Mouse (Mus musculus) MEL (cell line): ENCODE data around the gene Pex11a. TPM values are rescaled to one million over a fixed set of nuclear protein-coding genes. Genes with fewer than 3 reads are reported as not detected.
A peak's percentile ranks its signal among the peaks of the same experiment; 100 is the strongest.

ENCODE experiments used
- DNase-seq: peaks from one replicate; pipeline ENCODE4 v3.0.0; 2011; ENCODE audit warnings: low read depth, low spot score
- H3K27ac ChIP-seq: 2 replicates; pipeline ENCODE4 v1.5.1; 2012; ENCODE audit warnings: low read depth, mild to moderate bottlenecking, control low read depth, low read length, moderate library complexity; ENCODE audit not compliant: control insufficient read depth
- H3K27me3 ChIP-seq, 2 experiments: fragments of 150-350 bp in 1 of 2; sonication (generic) in 1 of 2; 2 replicates each; pipeline ENCODE4 v1.6.1; 2012; ENCODE audit warnings: low read length in 2 of 2, mild to moderate bottlenecking in 2 of 2, improper control_type of control experiment in 1 of 2, moderate library complexity in 1 of 2; ENCODE audit not compliant: insufficient read depth in 2 of 2, control insufficient read depth in 1 of 2
- H3K36me3 ChIP-seq, 2 experiments: 2 replicates each; pipeline ENCODE4 v1.6.1; 2012 to 2014; ENCODE audit warnings: low read length in 2 of 2, improper control_type of control experiment in 1 of 2, inconsistent platforms in 1 of 2, mild to moderate bottlenecking in 1 of 2; ENCODE audit not compliant: insufficient read depth in 2 of 2, control insufficient read depth in 1 of 2
- H3K4me1 ChIP-seq, 2 experiments: fragments of 150-350 bp in 1 of 2; sonication (generic) in 1 of 2; 2 replicates each; pipeline ENCODE4 v1.6.1; 2012; ENCODE audit warnings: low read length in 2 of 2, improper control_type of control experiment in 1 of 2, mild to moderate bottlenecking in 1 of 2; ENCODE audit not compliant: insufficient read depth in 2 of 2, control insufficient read depth in 1 of 2
- H3K4me3 ChIP-seq, 2 experiments: fragments of 150-350 bp in 1 of 2; sonication (generic) in 1 of 2; 2 replicates each; pipeline ENCODE4 v1.5.1; 2012; ENCODE audit warnings: low read depth in 2 of 2, low read length in 2 of 2, mild to moderate bottlenecking in 2 of 2, moderate library complexity in 2 of 2, control low read depth in 1 of 2, improper control_type of control experiment in 1 of 2; ENCODE audit not compliant: control insufficient read depth in 1 of 2, insufficient read depth in 1 of 2
- H3K79me2 ChIP-seq: 2 replicates; pipeline ENCODE4 v1.6.1; 2012; ENCODE audit warnings: mild to moderate bottlenecking, low read length, moderate library complexity; ENCODE audit not compliant: control insufficient read depth, poor library complexity, insufficient read depth
- H3K9ac ChIP-seq: 2 replicates; pipeline ENCODE4 v1.6.1; 2012; ENCODE audit warnings: low read depth, mild to moderate bottlenecking, control low read depth, low read length, moderate library complexity; ENCODE audit not compliant: control insufficient read depth, poor library complexity, severe bottlenecking
- H3K9me3 ChIP-seq: fragments of 150-350 bp; sonication (generic); replicated peaks from 2 replicates; pipeline ENCODE4 v1.6.1; 2012; ENCODE audit warnings: mild to moderate bottlenecking, low read length, improper control_type of control experiment, moderate library complexity; ENCODE audit not compliant: insufficient read depth
- BHLHE40 ChIP-seq: IDR thresholded peaks from 2 replicates; pipeline ENCODE4 v1.6.1; 2012; ENCODE audit warnings: low read depth, mild to moderate bottlenecking, inconsistent platforms, low read length, improper control_type of control experiment, borderline replicate concordance
- CHD1 ChIP-seq: IDR thresholded peaks from 2 replicates; pipeline ENCODE4 v1.6.1; 2012; ENCODE audit warnings: low read depth, mild to moderate bottlenecking, inconsistent platforms, low read length, improper control_type of control experiment
- CTCF ChIP-seq, 3 experiments: IDR thresholded peaks in 2 of 3; conservative IDR thresholded peaks in 1 of 3; 2 replicates each; pipeline ENCODE4 v1.5.1; 2011 to 2012; ENCODE audit warnings: low read length in 3 of 3, low read depth in 2 of 3, mild to moderate bottlenecking in 2 of 3, improper control_type of control experiment in 1 of 3, inconsistent platforms in 1 of 3, mixed read lengths in 1 of 3, moderate library complexity in 1 of 3; ENCODE audit not compliant: control insufficient read depth in 1 of 3, insufficient read depth in 1 of 3, poor library complexity in 1 of 3, severe bottlenecking in 1 of 3
- ELF1 ChIP-seq: IDR thresholded peaks from 2 replicates; pipeline ENCODE4 v1.6.1; 2014; ENCODE audit warnings: low read depth, mild to moderate bottlenecking, inconsistent platforms, low read length, improper control_type of control experiment, moderate library complexity
- EP300 ChIP-seq, 2 experiments: IDR thresholded peaks; 2 replicates each; pipeline ENCODE4 v1.6.1; 2011; ENCODE audit warnings: improper control_type of control experiment in 2 of 2, low read length in 2 of 2, low read depth in 1 of 2, mild to moderate bottlenecking in 1 of 2
- ETS1 ChIP-seq: IDR thresholded peaks from 2 replicates; pipeline ENCODE4 v1.6.1; 2012; ENCODE audit warnings: low read depth, mild to moderate bottlenecking, inconsistent platforms, low read length, improper control_type of control experiment, moderate library complexity
- GABPA ChIP-seq: IDR thresholded peaks from 2 replicates; pipeline ENCODE4 v1.6.1; 2012; ENCODE audit warnings: low read depth, mild to moderate bottlenecking, inconsistent platforms, low read length, improper control_type of control experiment, moderate library complexity
- HCFC1 ChIP-seq: IDR thresholded peaks from 2 replicates; pipeline ENCODE4 v1.6.1; 2012; ENCODE audit warnings: low read depth, mild to moderate bottlenecking, inconsistent platforms, low read length, improper control_type of control experiment, moderate library complexity
- JUND ChIP-seq: IDR thresholded peaks from 2 replicates; pipeline ENCODE4 v1.6.1; 2011; ENCODE audit warnings: low read depth, mild to moderate bottlenecking, improper control_type of control experiment, low read length
- KAT2A ChIP-seq: conservative IDR thresholded peaks from 2 replicates; pipeline ENCODE4 v1.6.1; 2012; ENCODE audit warnings: low read depth, low read length, improper control_type of control experiment, inconsistent platforms
- MAFK ChIP-seq: IDR thresholded peaks from 2 replicates; pipeline ENCODE4 v1.6.1; 2011; ENCODE audit warnings: low read depth, mild to moderate bottlenecking, low read length, improper control_type of control experiment, borderline replicate concordance
- MAZ ChIP-seq: IDR thresholded peaks from 2 replicates; pipeline ENCODE4 v1.6.1; 2012; ENCODE audit warnings: low read depth, mild to moderate bottlenecking, inconsistent platforms, low read length, improper control_type of control experiment
- MEF2A ChIP-seq: IDR thresholded peaks from 2 replicates; pipeline ENCODE4 v1.6.1; 2014; ENCODE audit warnings: low read depth, mild to moderate bottlenecking, inconsistent platforms, low read length, improper control_type of control experiment; ENCODE audit not compliant: poor library complexity, insufficient replicate concordance, severe bottlenecking; ENCODE audit errors: extremely low read depth
- MXI1 ChIP-seq: IDR thresholded peaks from 2 replicates; pipeline ENCODE4 v1.6.1; 2011; ENCODE audit warnings: mild to moderate bottlenecking, low read depth, low read length, improper control_type of control experiment
- MYB ChIP-seq: IDR thresholded peaks from 2 replicates; pipeline ENCODE4 v1.6.1; 2011; ENCODE audit warnings: mild to moderate bottlenecking, low read depth, low read length, improper control_type of control experiment
- NELFE ChIP-seq: IDR thresholded peaks from 2 replicates; pipeline ENCODE4 v1.6.1; 2011; ENCODE audit warnings: low read depth, low read length, improper control_type of control experiment
- POLR2A ChIP-seq, 2 experiments: IDR thresholded peaks; 2 replicates each; pipeline ENCODE4 v1.6.1; 2011 to 2012; ENCODE audit warnings: low read length in 2 of 2, mild to moderate bottlenecking in 2 of 2, control low read depth in 1 of 2, improper control_type of control experiment in 1 of 2, low read depth in 1 of 2, moderate library complexity in 1 of 2; ENCODE audit not compliant: control insufficient read depth in 1 of 2, insufficient read depth in 1 of 2, poor library complexity in 1 of 2
- POLR2AphosphoS5 ChIP-seq: IDR thresholded peaks from 2 replicates; pipeline ENCODE4 v1.6.1; 2012; ENCODE audit warnings: low read depth, borderline replicate concordance, mild to moderate bottlenecking, inconsistent platforms, low read length, moderate library complexity, mixed read lengths
- RAD21 ChIP-seq: IDR thresholded peaks from 2 replicates; pipeline ENCODE4 v1.6.1; 2011; ENCODE audit warnings: mild to moderate bottlenecking, low read depth, low read length, improper control_type of control experiment
- RCOR1 ChIP-seq: IDR thresholded peaks from 2 replicates; pipeline ENCODE4 v1.6.1; 2012; ENCODE audit warnings: low read depth, mild to moderate bottlenecking, inconsistent platforms, low read length, improper control_type of control experiment
- SIN3A ChIP-seq: IDR thresholded peaks from 2 replicates; pipeline ENCODE4 v1.6.1; 2012; ENCODE audit warnings: low read length, improper control_type of control experiment, inconsistent platforms
- TAL1 ChIP-seq: IDR thresholded peaks from 2 replicates; pipeline ENCODE4 v1.6.1; 2012; ENCODE audit warnings: mild to moderate bottlenecking, inconsistent platforms, low read length, moderate library complexity, mixed read lengths
- USF1 ChIP-seq: IDR thresholded peaks from 2 replicates; pipeline ENCODE4 v1.6.1; 2014; ENCODE audit warnings: low read depth, mild to moderate bottlenecking, inconsistent platforms, low read length, improper control_type of control experiment, moderate library complexity
- USF2 ChIP-seq, 2 experiments: IDR thresholded peaks; 2 replicates each; pipeline ENCODE4 v1.6.1; 2011 to 2012; ENCODE audit warnings: improper control_type of control experiment in 2 of 2, low read length in 2 of 2, borderline replicate concordance in 1 of 2, inconsistent platforms in 1 of 2, low read depth in 1 of 2, mild to moderate bottlenecking in 1 of 2; ENCODE audit not compliant: insufficient read depth in 1 of 2
- ZC3H11A ChIP-seq: IDR thresholded peaks from 2 replicates; pipeline ENCODE4 v1.6.1; 2012; ENCODE audit warnings: low read depth, mild to moderate bottlenecking, inconsistent platforms, low read length, improper control_type of control experiment
- ZKSCAN1 ChIP-seq: IDR thresholded peaks from 2 replicates; pipeline ENCODE4 v1.6.1; 2012; ENCODE audit warnings: low read depth, mild to moderate bottlenecking, inconsistent platforms, low read length, improper control_type of control experiment, moderate library complexity
- ZNF384 ChIP-seq: IDR thresholded peaks from 2 replicates; pipeline ENCODE4 v1.6.1; 2012; ENCODE audit warnings: low read depth, mild to moderate bottlenecking, inconsistent platforms, low read length, improper control_type of control experiment
- polyA plus RNA-seq, 2 experiments: library from polyadenylated mRNA; stranded (reverse) in 1 of 2; unstranded in 1 of 2; fragments of >175 nt in 1 of 2; fragments of >200 nt in 1 of 2; gene quantifications; 2 replicates each; pipeline versions ENCODE4 v1.2.1 to v1.2.4; 2012; ENCODE audit warnings: low replicate concordance in 2 of 2, low read depth in 1 of 2; ENCODE audit not compliant: insufficient read length in 2 of 2, insufficient read depth in 1 of 2, missing spikeins in 1 of 2
- total RNA-seq: library from RNA; depleted of rRNA; stranded (reverse); fragments of 300-350 nt; gene quantifications from 2 replicates; pipeline ENCODE4 v1.2.3, GENCODE M21; 2012

The Pex11a gene
- total and polyA plus RNA-seq, 3 experiments: 3.9 to 8.7 TPM; not detected in 1

DNA sequence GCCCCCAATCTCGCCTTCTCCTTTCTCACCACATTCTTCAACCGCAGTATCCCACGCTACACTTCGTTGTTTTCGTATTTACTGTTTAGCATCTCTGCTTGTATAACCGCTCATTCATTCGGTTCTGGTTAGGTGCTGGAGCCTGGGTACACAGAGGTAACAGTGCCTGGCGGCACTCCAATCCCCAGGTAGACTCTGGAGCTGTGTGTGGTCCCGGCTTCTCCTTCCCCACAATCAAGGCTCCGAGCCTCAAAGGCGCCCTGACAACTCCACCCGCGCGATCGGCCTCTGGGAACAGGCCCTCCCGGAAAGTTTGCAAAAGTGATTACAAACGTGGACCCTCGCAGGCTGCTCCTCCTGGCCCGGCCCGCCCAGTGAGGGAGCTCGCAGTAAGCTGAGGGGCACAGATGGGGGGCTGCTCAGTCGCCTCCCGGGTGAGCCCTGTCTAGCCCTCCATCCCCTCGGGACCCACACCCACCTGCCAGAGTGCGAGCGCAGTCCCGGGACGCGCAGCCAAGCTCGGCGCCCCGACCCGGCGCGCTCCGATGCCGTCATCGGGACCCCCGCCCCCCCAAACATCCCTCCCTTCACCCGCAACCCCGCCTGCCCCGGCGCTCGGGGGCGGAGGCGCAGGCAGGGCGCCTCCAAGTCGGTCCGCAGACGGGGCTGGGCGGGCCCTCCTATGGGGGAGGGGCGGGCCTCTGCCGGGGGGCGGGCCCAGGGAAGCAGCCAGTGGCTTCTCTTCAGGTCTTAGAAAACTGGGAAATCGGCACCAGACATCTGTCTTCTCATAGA, 27.5 kb downstream of the Pex11a start, which contains the start of gene Kif7 (continued):
- 0 out of 2 replicates have a peak, but pooled peaks have one; percentile 10 for TF ChIP-seq BHLHE40
- no peak for TF ChIP-seq MYB
- TF ChIP-seq POLR2AphosphoS5: no peak

DNA sequence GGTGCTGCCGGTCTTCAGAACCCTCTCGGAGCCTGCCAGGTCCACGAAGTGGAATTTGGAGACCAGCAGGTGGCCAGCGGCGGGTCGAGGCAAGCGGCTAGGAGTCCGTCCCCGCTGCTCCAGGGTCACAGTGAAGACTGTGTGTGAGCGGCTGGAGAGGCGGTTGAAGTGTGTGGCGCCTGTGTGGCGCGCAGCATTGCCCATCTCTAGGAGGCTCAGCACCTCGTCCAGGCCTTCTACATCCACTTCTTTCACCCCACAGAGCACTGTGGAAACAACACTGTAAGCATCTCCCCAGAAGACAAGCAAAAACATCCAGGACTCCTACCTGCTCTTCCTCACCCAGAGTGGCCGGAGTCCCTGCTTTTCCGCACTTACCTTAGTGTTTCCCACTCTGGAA, 32.1 kb downstream of the Pex11a start:
- peaks cover 0 to 5% of the 10 kb centered on the region in 2 experiments; a peak in 2 of 4 replicates for H3K4me1 ChIP-seq
- no peak for TF ChIP-seq RCOR1
- TF ChIP-seq GABPA: no peak
- no peak for TF ChIP-seq MAFK
- TF ChIP-seq USF2 (IDR thresholded peaks at IDR 0.05; ENCODE audit: borderline replicate concordance in 1 of 2, insufficient read depth in 1 of 2, low read depth in 1 of 2, low read length in 2 of 2): no peak
- no peak for TF ChIP-seq JUND
- no peak for TF ChIP-seq ETS1
- TF ChIP-seq RAD21: no peak
- TF ChIP-seq TAL1: no peak
- no peak for TF ChIP-seq ZC3H11A
- TF ChIP-seq KAT2A: no peak
- TF ChIP-seq MEF2A: no peak
- TF ChIP-seq CHD1: no peak
- DNase-seq: no peak
- H3K9me3 ChIP-seq: no peaks in the 10 kb centered on the region
- no peak overlapping the region for H3K4me3 ChIP-seq
- no peaks in the 10 kb centered on the region; a peak in 1 of 4 replicates for H3K36me3 ChIP-seq
- peaks cover 1% of the 10 kb centered on the region; the same call in 1 of the 2 replicates for H3K79me2 ChIP-seq
- no peaks in the 10 kb centered on the region for H3K27me3 ChIP-seq
- H3K27ac ChIP-seq: no peak overlapping the region
- no peak overlapping the region for H3K9ac ChIP-seq

DNA sequence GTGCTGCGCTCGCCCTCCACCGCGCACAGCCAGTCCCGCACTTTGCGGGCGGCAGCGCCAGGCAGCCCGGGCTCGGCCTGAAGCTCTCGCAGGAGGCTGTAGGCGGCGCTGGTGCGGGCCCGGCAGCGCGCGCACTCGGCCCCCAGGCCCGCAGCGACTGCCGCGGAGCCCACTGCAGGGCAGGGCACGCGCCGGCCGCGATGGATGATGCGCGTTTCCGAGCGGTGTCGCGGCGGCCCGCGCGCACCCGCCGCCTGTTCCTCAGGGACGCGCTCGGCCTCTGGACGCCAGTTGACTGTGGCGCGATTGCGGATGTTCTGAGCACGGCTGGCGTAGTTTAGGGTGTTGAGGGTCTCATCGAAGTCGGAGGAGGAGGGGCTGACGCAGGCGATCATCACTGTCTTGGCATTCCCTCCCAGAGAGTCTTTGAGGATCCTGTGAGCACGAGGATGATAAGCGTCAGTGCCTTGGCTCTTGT, 32.8 kb downstream of the Pex11a start:
- Histone ChIP-seq H3K9ac (no peak overlapping the region), H3K36me3 (no peaks in the 10 kb centered on the region; a peak in 1 of 4 replicates), H3K79me2 (peaks cover 1% of the 10 kb centered on the region; the same call in 1 of the 2 replicates), H3K27ac (no peak overlapping the region), H3K4me1 (peaks cover 0 to 5% of the 10 kb centered on the region in 2 experiments; a peak in 2 of 4 replicates), H3K9me3 (no peaks in the 10 kb centered on the region), H3K27me3 (no peaks in the 10 kb centered on the region), H3K4me3 (no peak overlapping the region)
- TF ChIP-seq MEF2A (no peak), ELF1 (no peak), MXI1 (no peak), SIN3A (no peak), POLR2A (IDR thresholded peaks at IDR 0.05; ENCODE audit: control insufficient read depth in 1 of 2, insufficient read depth in 1 of 2, low read depth in 1 of 2, low read length in 2 of 2, poor library complexity in 1 of 2) (no peak), ZNF384 (no peak), USF1 (no peak), MAZ (no peak), EP300 (IDR thresholded peaks at IDR 0.05; ENCODE audit: low read depth in 1 of 2, low read length in 2 of 2) (no peak), CTCF (IDR thresholded peaks at IDR 0.05 in 2 of 3, conservative IDR thresholded peaks at IDR 0.05 in 1 of 3; ENCODE audit: control insufficient read depth in 1 of 3, insufficient read depth in 1 of 3, low read depth in 2 of 3, low read length in 3 of 3, poor library complexity in 1 of 3, severe bottlenecking in 1 of 3) (no peak), ZC3H11A (no peak), HCFC1 (no peak), RAD21 (no peak), NELFE (no peak), ZKSCAN1 (no peak), GABPA (no peak)
- DNase-seq: no peak
